Mouse (Mus musculus) bone marrow macrophage, adult 2 months (primary cell): ENCODE measurements around the gene Zfp618.

Experiments
- CTCF ChIP-seq: IDR thresholded peaks from 2 replicates; pipeline ENCODE4 v1.5.1; 2012; ENCODE audit warnings: low read depth, mild to moderate bottlenecking, low read length, moderate library complexity
- POLR2A ChIP-seq: IDR thresholded peaks from 2 replicates; pipeline ENCODE4 v1.6.1; 2012; ENCODE audit warnings: mild to moderate bottlenecking, low read depth, low read length, borderline replicate concordance

DNA sequence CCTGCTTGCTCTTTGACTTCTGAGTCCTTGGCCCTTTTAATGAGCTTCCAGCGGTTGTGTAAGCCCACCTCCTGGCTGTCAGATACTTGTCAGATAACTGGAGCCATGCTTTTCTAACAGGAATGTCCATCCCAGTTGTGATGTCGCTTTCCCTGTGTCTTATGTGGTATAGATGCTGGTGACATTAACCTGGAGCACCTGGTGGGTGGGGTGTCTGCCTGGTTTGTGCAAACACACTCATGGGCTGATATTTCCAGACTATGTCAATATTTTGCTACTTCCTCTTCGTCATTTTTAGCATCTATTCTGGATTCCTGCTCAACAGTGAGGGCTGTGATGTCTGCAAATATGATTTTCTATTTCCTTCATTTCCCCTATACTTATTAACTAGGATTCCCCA lies 43.4 kb downstream of the Zfp618 start:
- no peak for TF ChIP-seq CTCF
- TF ChIP-seq POLR2A = no peak
